Mouse (Mus musculus) G1E (cell line): ENCODE measurements around the gene Krtap5-4. TPM values are rescaled to one million over a fixed set of nuclear protein-coding genes. Genes with fewer than 3 reads are reported as not detected.
"Not testable (repeated sequence)": the region's sequence is repeated elsewhere in the genome, so short reads cannot be mapped to it uniquely, and the experiment has no call there.

Experiments used
- ATAC-seq: 2 replicates; pipeline ENCODE4 v1.8.0; 2016; ENCODE audit warnings: mild to moderate bottlenecking; ENCODE audit not compliant: insufficient number of reproducible peaks, poor library complexity, low FRiP score, severe bottlenecking; ENCODE audit errors: extremely low read depth
- DNase-seq: peaks from one replicate; pipeline ENCODE4 v3.0.0; 2012; ENCODE audit warnings: low spot score
- H3K27me3 ChIP-seq: 2 replicates; pipeline ENCODE4 v1.6.1; 2012; ENCODE audit warnings: mild to moderate bottlenecking, low read length, inconsistent platforms; ENCODE audit not compliant: insufficient read depth
- H3K36me3 ChIP-seq: replicated peaks from 2 replicates; pipeline ENCODE3; 2012; ENCODE audit warnings: mild to moderate bottlenecking, inconsistent platforms
- H3K4me1 ChIP-seq: 2 replicates; pipeline ENCODE4 v1.6.1; 2012; ENCODE audit warnings: low read depth, low read length, inconsistent platforms, mixed read lengths; ENCODE audit not compliant: insufficient read depth
- H3K4me3 ChIP-seq: 2 replicates; pipeline ENCODE4 v1.5.1; 2012; ENCODE audit warnings: low read depth, mild to moderate bottlenecking, inconsistent platforms, low read length, moderate library complexity, mixed read lengths
- H3K9me3 ChIP-seq: replicated peaks from 2 replicates; pipeline ENCODE4 v1.6.1; 2012; ENCODE audit warnings: inconsistent platforms
- CTCF ChIP-seq: IDR thresholded peaks from 2 replicates; pipeline ENCODE4 v1.5.1; 2012; ENCODE audit warnings: low read depth, low read length, inconsistent platforms, mixed read lengths
- GATA1 ChIP-seq: IDR thresholded peaks from 2 replicates; pipeline ENCODE4 v1.6.1; 2012; ENCODE audit warnings: borderline replicate concordance, low read length, inconsistent platforms, mixed read lengths
- GATA2 ChIP-seq: IDR thresholded peaks from 2 replicates; pipeline ENCODE4 v1.6.1; 2012; ENCODE audit warnings: low read depth, low read length, inconsistent platforms, borderline replicate concordance
- POLR2AphosphoS5 ChIP-seq: IDR thresholded peaks from 2 replicates; pipeline ENCODE4 v1.6.1; 2012; ENCODE audit warnings: low read depth, low read length, inconsistent platforms; ENCODE audit not compliant: insufficient replicate concordance
- TAL1 ChIP-seq: conservative IDR thresholded peaks from 2 replicates; pipeline ENCODE4 v1.6.1; 2012; ENCODE audit warnings: low read depth, low read length, inconsistent platforms, mixed read lengths
- polyA plus RNA-seq: library from polyadenylated mRNA; stranded (reverse); fragments of >175 nt; gene quantifications from 2 replicates; pipeline ENCODE4 v1.2.3, GENCODE M21; 2012
- total RNA-seq, 2 experiments: library from RNA; stranded (forward) in 1 of 2; stranded (reverse) in 1 of 2; fragments of 200-1000 nt in 1 of 2; fragments of >200 nt in 1 of 2; fragmentation: Nextera tagmentation in 1 of 2; gene quantifications; 2 replicates each; pipeline ENCODE4 v1.2.3; 2014 to 2017

Krtap5-4 gene
- total and polyA plus RNA-seq, 3 experiments = not detected

DNA sequence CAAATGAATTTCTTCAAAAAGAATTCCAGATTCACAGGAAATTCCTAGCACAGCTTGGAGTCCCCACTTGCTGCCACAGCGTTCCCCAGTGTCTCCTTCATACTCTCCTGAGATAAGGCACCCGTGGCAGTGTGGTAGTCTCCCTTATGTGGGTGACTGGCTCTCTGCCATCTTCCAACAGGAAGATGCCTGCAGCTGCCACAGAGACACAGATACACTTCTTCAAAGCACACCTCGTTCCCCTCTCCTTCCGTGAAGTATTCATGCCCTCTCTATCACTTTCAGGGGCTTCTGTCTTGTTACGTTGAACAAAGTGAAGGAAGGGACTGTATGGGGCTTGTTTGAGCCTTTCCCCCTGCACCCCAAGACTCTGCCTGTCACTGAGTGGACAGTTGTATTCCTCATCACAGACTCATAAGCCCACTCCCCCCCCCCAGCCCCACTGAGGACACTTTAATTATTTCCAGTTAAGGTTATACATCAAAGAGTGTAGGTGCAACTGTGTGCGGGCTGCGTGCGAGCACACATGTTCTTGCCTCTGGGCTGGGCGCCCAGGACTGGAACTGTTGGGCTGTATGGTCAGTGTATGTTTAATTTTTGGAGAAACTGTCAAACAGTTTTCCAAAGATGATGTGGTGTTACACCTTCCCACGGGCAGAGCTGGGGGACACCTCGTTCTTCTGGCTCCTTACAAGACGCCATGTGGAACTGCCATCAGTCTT is 20.2 kb downstream of the Krtap5-4 start:
- ATAC-seq = no peak
- H3K36me3 ChIP-seq = no peaks in the 10 kb centered on the region
- DNase-seq = no peak
- H3K9me3 ChIP-seq = no peaks in the 10 kb centered on the region
- H3K4me3 ChIP-seq = no peak overlapping the region
- H3K4me1 ChIP-seq = 0 out of 2 replicates have a peak, but pooled peaks cover 2% of the 10 kb centered on the region
- peaks cover 48% of the 10 kb centered on the region for H3K27me3 ChIP-seq
- TF ChIP-seq CTCF (no peak), POLR2AphosphoS5 (no peak), GATA2 (no peak), TAL1 (no peak), GATA1 (no peak)

DNA sequence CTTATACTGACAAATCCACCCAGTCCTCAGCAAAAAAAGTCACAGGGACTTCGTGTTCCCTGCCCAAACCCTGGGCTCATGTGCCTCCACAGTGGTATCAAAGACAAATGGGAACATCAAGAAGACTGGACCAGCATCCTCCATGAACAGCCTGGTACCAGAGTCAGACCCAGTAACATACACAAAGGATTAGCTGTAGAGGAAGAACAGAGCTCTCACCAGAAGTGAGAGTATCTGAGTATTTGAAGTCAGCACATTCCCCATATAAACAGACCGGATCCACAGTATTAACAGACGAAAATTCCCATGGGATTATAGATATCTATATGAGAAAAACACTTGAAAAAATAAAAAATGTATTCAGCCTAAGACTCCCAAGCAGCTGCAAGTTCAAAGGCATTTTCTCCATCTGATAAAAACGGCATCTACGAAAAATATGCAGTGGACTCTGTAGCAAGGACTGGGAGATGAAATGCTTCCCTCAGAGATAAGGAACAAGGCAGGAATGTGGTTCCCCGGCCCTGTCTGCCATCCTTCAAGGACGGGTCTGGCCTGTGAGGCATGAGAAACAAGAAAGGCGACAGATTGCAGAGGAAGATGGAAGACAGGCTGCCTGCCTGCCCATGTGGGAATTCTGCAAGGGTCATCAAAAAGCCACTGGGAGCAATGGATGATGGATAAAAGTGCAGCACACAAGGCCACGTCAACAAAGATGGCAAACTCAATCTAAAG is 23.5 kb downstream of the Krtap5-4 start:
- peaks cover 56% of the 10 kb centered on the region for H3K27me3 ChIP-seq
- H3K36me3 ChIP-seq = no peaks in the 10 kb centered on the region
- DNase-seq (no peak), ATAC-seq (no peak)
- TF ChIP-seq TAL1 = no peak
- TF ChIP-seq GATA2 = no peak
- TF ChIP-seq POLR2AphosphoS5 = no peak
- no peak for TF ChIP-seq GATA1
- TF ChIP-seq CTCF = no peak
- no peak overlapping the region for H3K4me3 ChIP-seq
- H3K9me3 ChIP-seq = no peaks in the 10 kb centered on the region
- H3K4me1 ChIP-seq = peaks cover 15% of the 10 kb centered on the region

DNA sequence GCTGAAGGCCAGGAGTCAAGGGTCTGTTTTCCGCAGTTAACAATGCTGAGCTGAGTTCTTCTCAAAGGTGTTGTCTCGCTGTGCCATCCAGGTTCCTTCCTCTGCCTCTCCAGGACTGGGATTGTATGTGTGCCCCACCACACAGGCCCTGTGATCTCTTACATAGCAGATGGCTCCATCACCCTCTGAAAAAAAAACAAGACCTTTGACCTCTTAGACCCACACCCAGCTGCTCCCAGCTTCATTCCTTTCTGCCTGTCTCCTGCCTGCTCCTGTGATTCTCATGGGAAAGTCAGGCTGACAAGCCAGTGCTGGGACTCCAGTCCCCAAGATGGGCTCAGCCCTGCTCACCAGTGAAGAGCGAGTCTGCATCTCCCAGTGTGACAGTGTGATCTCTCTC is 25.2 kb downstream of the Krtap5-4 start:
- H3K27me3 ChIP-seq = peaks cover 62% of the 10 kb centered on the region
- TF ChIP-seq GATA1 (no peak), POLR2AphosphoS5 (no peak), CTCF (no peak), GATA2 (no peak), TAL1 (no peak)
- no peak overlapping the region for H3K4me3 ChIP-seq
- H3K9me3 ChIP-seq = no peaks in the 10 kb centered on the region
- H3K4me1 ChIP-seq = peaks cover 18% of the 10 kb centered on the region
- no peak for ATAC-seq
- no peaks in the 10 kb centered on the region for H3K36me3 ChIP-seq
- no peak for DNase-seq

DNA sequence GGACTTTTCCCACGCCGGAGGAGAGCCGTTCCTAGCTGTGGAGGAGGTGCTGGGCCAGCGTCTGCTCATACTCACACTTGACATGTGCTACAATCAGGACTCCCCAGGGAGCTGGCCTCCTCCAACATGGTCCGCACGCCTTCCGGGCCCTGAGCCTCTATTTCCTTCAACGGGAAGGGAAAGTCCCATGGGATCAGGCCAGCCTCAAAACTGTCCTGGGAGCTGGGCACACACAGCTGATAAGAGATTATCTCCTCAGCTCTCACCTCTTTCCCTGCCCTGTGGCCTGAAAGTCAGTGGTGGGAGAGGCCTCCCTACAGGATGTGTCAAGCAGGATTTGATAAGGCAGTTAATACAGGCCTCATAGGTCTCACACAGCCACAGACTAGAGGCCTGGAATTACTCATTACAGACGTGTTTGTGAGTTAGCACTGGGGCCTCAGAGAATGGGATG is 26.9 kb downstream of the Krtap5-4 start:
- peaks cover 28% of the 10 kb centered on the region for H3K4me1 ChIP-seq
- no peaks in the 10 kb centered on the region for H3K9me3 ChIP-seq
- ATAC-seq (no peak), DNase-seq (no peak)
- H3K27me3 ChIP-seq = peaks cover 58% of the 10 kb centered on the region
- no peaks in the 10 kb centered on the region for H3K36me3 ChIP-seq
- no peak overlapping the region for H3K4me3 ChIP-seq
- TF ChIP-seq TAL1 (no peak), GATA1 (no peak), GATA2 (no peak), POLR2AphosphoS5 (no peak), CTCF (no peak)

DNA sequence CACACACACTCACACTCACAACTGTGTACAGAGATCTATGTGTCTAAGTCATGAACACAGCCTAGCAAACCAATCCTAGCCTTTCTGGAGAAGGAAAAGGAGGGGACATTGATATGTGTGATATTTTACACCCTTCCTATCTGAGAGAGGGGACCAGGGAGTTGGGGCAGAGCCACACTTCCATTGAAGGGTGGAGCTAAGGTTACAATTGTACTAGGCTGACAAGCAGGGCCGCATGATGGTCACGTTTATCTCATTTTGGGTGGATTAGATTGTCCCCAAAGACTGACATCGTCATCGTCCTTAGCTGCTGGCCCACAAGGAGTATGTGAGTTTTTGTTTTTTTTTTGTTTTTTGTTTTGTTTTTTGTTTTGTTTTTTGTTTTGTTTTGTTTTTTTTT is 27.9 kb downstream of the Krtap5-4 start:
- peaks cover 55% of the 10 kb centered on the region for H3K27me3 ChIP-seq
- ATAC-seq (no peak), DNase-seq (no peak)
- no peaks in the 10 kb centered on the region for H3K36me3 ChIP-seq
- TF ChIP-seq GATA2 (no peak), POLR2AphosphoS5 (no peak), GATA1 (no peak)
- H3K9me3 ChIP-seq = no peaks in the 10 kb centered on the region
- H3K4me1 ChIP-seq = peaks cover 31% of the 10 kb centered on the region
- H3K4me3 ChIP-seq = no peak overlapping the region

DNA sequence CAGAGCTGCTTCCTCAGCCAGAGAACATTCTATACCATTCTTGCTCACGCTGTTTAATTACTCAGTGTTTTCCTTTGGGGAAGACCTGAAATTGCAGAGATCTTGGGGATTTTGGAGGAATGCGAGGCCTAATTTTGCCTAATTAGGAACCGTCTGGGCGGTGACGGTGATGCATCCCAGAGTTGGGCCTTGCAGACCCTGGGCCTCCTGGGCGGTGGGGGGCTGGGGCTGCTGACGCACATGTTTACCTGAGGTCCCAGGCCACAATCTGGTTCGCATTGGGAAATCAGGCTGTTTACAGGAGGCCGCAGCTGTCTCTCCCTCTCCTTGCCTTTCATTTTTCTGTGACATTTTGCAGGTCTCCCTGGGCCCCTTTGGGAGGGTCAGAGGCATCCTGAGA is 29.4 kb downstream of the Krtap5-4 start:
- ATAC-seq, H3K9me3 ChIP-seq, H3K4me3 ChIP-seq, DNase-seq, H3K36me3 ChIP-seq: not testable (repeated sequence)
- Histone ChIP-seq H3K27me3 (peaks cover 46% of the 10 kb centered on the region), H3K4me1 (peaks cover 31% of the 10 kb centered on the region)
